Mouse (Mus musculus) ES-E14 (cell line): ENCODE measurements at regions not wholly inside any gene's neighbourhood (a gene's known extent, or its start where the extent isn't known, plus 50 kb on each side); places are given as distances from the start of the nearest gene placed in this dataset.

Experiments used
- CHD2 ChIP-seq: IDR thresholded peaks from 2 replicates; pipeline ENCODE4 v1.6.1; 2014; ENCODE audit warnings: mild to moderate bottlenecking, low read depth, low read length, inconsistent platforms
- HCFC1 ChIP-seq: IDR thresholded peaks from 2 replicates; pipeline ENCODE4 v1.6.1; 2012; ENCODE audit warnings: low read length, inconsistent platforms, borderline replicate concordance; ENCODE audit not compliant: insufficient read depth
- MAFK ChIP-seq: IDR thresholded peaks from 2 replicates; pipeline ENCODE4 v1.6.1; 2014; ENCODE audit warnings: mild to moderate bottlenecking, low read depth, low read length, inconsistent platforms; ENCODE audit not compliant: insufficient read depth
- ZC3H11A ChIP-seq: IDR thresholded peaks from 2 replicates; pipeline ENCODE4 v1.6.1; 2012; ENCODE audit warnings: low read depth, mild to moderate bottlenecking, inconsistent platforms, low read length, borderline replicate concordance
- ZNF384 ChIP-seq: IDR thresholded peaks from 2 replicates; pipeline ENCODE4 v1.6.1; 2012; ENCODE audit warnings: low read depth, low read length, inconsistent platforms

DNA sequence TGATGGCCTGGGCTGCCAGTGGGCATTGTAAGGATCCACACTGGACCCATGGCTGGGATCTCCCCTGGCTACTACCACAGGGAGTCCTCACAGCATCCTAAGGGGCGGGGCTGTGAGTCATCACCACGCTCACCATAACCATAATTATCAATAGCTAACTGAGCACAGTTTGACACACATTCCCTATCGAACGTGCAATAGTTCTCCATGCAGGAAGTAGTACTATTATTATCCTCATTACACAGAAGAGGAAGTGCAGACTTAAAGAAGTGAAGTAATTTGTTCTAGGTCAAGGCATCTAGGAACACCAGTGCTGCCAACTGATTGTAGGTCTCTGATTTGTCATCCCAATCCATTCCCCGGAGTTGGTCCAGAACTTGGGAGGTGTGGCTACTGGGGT, 84.1 kb upstream of the Trim2 start:
- TF ChIP-seq HCFC1 (no peak), ZNF384 (no peak), MAFK (no peak), CHD2 (no peak), ZC3H11A (no peak)
